Mouse (Mus musculus): ENCODE measurements around the gene Wdr24. TPM values are rescaled to one million over a fixed set of nuclear protein-coding genes. Genes with fewer than 3 reads are reported as not detected.
A peak's percentile ranks its signal among the peaks of the same experiment; 100 is the strongest.

The Wdr24 gene
- total RNA-seq (2021), result 10 to 100 TPM; 10.5 to 11.4 TPM

DNA sequence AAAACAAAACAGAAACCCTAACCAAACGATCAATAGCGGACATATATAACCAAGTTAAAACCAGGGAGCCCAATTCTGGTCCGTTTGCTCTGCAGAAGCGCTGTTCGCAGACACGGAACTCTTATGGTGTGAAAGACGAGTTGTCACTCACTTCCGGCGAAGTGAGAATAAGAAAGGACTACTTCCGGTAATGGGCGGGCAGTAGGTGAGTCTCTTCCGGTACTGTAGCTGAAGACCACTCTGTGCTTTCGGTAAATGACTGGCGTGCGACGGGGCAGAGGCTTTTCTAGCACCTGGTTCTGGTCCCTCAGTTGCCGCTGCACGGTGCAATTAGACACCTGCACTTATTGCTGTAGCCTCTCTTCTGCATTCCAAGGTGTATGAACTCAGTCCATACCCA, at the start of gene Wdr24:
TSS of gene Wdr24 (plus strand) at position 176 of the 400 bp plus-strand sequence.
- intact Hi-C loops (cut with DNase I), result no loop called here
- peak; percentile 72 to 83 for DNase-seq

- no peak for DNase-seq
- intact Hi-C loops (cut with DNase I), result loop anchor here (2.0 kb wide), 1 partner anchor 17 kb away; the partner anchor contains the start of gene Fam173a
Observed at GRCm38 (mm10) chr17:25775318-25776062, 47.9 kb upstream of the Wdr24 start.

- intact Hi-C loops (cut with DNase I), result no loop called here
- DNase-seq, result no peak
Observed at GRCm38 (mm10) chr17:25777948-25778347, 45.5 kb upstream of the Wdr24 start.

- intact Hi-C loops (cut with DNase I), result no loop called here
- no peak for DNase-seq
Observed at GRCm38 (mm10) chr17:25781339-25781738, 42.1 kb upstream of the Wdr24 start.

DNA sequence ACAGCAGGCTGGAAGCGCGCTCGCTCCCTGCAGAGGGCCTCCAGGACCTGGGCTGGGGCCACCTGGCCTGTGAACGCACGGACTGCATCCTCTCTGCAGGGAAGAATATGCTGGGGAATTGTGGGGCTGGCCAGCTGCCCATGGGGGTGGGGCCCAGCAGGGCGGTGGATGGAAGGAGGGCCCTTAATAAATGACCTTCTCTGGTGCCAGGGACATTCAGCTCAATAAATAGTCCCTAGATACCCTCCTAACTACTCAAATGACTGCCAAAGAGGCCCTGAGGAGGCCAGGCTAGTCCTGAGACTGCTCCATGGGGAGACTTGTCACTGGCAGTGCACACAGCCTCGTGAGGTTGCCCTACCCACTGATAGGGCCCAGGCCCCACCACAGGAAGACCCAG, 40.3 kb upstream of the Wdr24 start:
- peak in 1 of 2 experiments; percentile 41 for DNase-seq
- intact Hi-C loops (cut with DNase I), result no loop called here

DNA sequence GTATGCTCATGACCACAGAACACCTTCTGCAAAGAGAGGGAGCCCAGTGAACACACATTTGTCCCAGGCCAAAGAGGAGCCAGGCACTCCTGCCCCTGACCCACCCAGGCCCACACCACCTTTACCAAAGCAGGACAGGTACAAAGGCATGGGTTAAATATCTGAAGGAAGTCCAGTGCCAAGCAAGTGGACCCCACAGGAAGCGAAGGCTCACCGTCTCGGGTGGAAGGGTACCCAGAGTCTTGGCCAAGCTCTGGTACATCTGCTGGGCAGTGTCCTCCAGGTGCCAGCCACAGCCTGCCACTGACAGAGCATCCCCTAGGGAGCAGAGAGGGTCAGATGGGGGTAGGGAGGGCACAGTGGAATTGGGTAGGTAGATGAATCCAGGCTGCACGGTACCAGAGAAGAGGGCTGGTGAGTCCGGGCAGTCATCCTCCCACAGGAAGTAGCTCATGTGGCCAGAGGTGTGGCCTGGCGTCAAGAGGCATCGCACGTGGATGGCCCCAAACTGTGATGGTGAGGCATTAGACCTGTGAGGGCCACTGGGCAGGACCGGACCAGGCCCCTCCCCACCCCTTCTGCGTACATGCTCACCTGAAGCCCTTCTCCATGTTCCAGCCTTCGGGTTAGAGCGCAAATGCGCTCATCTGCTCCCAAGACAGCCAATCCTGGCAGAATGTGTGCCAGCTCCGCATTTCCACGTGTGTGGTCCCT, 39.4 kb upstream of the Wdr24 start:
- no peak for DNase-seq

GRCm38 (mm10) chr17:25785281-25785745, 38.1 kb upstream of the Wdr24 start, which contains the start of gene Haghl:
TSS of gene Haghl (minus strand) at chr17:25785673.
- DNase-seq, result peak; percentile 93 to 98
- intact Hi-C loops (cut with DNase I), result no loop called here

More for the DNA sequence above, 39.4 kb upstream of the Wdr24 start:
- intact Hi-C loops (cut with DNase I), result no loop called here

GRCm38 (mm10) chr17:25786280-25786679, 37.1 kb upstream of the Wdr24 start, which contains the start of gene Ccdc78:
TSS of gene Ccdc78 (plus strand) at chr17:25786580.
- no peak for DNase-seq
- intact Hi-C loops (cut with DNase I), result no loop called here

DNA sequence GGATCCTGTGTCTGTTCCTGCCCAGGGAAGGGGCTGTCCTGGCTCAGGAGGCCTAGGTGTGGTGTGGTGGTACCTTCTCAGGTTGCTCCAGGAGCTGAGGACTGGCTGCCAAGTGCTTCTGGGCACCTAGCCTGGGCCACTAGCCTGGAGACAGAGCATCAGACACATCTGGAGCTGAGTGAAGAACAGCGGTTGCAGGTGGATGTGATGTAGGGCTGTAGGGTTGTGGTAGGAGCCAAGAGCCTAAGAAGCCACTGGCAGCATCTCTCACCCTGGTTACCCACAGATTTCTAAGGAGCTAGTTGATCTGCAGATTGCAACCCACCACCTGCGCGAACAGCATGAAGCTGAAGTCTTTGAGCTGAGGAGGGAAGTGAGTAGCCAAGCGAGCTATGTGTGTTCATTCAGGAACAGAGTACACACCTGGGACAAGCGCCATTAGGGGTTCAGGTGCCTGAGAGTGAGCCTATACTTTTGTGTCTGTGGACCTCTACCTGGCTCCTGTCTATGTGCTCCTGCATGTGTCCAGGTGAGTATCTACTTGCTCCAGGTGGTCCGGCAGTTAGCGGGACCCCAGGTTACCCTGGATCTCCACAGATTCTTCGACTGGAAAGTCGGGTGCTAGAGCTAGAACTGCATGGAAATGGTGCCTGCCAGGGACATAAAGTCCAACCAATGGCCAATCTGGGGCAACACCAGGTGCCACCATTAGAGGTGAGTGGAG, 36.5 kb upstream of the Wdr24 start:
- intact Hi-C loops (cut with DNase I), result no loop called here
- DNase-seq, result no peak

GRCm38 (mm10) chr17:25791320-25791842, 32.0 kb upstream of the Wdr24 start:
- intact Hi-C loops (cut with DNase I), result no loop called here
- no peak for DNase-seq

GRCm38 (mm10) chr17:25791843-25792527, 31.4 kb upstream of the Wdr24 start:
- intact Hi-C loops (cut with DNase I), result loop anchor here (2.0 kb wide), 1 partner anchor 17 kb away; no protein-coding TSS in a partner anchor
- DNase-seq, result peak; percentile 86 to 90

GRCm38 (mm10) chr17:25792615-25793014, 30.8 kb upstream of the Wdr24 start, which contains the start of gene Fam173a:
TSS of gene Fam173a (minus strand) at chr17:25792901.
- intact Hi-C loops (cut with DNase I), result loop anchor here (2.0 kb wide), 1 partner anchor 18 kb away; no protein-coding TSS in a partner anchor
- peak; percentile 79 to 81 for DNase-seq

GRCm38 (mm10) chr17:25794197-25794596, 29.2 kb upstream of the Wdr24 start:
- intact Hi-C loops (cut with DNase I), result no loop called here
- DNase-seq, result no peak

DNA sequence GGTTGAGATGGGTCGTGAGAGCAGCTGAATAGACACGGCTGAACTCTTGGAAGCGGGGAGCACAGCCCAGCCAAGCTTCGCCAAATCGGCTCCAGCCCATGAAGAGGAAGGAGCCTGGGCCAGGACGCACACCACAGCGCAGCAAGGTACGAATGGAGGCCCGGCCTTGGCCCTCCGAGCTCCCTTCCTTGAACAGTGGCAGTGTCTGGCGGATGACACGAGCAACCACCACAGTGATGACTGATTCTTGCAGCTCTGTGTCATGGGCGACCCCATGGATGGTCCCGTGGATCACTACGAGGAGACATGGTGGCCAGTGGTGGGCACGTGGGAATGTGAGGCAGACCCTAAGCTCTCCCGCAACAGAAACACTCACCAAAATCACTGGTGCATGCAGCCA, 28.4 kb upstream of the Wdr24 start:
- DNase-seq, result no peak
- intact Hi-C loops (cut with DNase I), result no loop called here

DNA sequence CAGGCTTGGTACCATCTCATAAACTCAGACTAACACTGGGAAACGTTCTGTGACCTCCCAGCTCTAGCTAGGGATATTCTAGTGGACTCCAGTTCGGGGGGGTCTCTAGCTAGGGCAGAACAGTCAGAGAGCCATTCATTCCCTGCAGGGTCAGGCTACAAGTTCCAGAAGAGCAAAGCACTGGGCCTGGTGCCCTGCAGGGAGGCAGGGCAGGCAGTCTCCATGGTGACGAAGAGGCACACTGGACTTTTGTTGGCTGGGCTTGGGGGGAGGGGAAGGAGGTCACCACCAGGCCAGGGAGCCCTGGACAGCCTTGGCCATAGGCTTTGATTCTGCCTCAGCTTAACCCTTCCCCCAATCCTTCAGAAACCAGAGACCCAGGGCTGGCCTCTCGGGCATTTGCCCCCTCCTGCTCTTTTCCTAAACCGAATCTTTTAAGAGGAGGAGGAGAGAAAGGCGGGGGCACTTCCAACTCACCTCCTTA, 27.8 kb upstream of the Wdr24 start, which contains the start of gene AC134908.4:
TSS of gene AC134908.4 (minus strand) at position 51 of the 484 bp plus-strand sequence.
- intact Hi-C loops (cut with DNase I), result loop anchor here (1.0 kb wide), 1 partner anchor 22 kb away; the partner anchor contains the start of gene Narfl
- DNase-seq, result no peak

- peak; percentile 46 to 53 for DNase-seq
- intact Hi-C loops (cut with DNase I), result loop anchor here (1.0 kb wide), 1 partner anchor 23 kb away; the partner anchor contains the start of gene Narfl
Observed at GRCm38 (mm10) chr17:25796211-25796771, 27.1 kb upstream of the Wdr24 start.

DNA sequence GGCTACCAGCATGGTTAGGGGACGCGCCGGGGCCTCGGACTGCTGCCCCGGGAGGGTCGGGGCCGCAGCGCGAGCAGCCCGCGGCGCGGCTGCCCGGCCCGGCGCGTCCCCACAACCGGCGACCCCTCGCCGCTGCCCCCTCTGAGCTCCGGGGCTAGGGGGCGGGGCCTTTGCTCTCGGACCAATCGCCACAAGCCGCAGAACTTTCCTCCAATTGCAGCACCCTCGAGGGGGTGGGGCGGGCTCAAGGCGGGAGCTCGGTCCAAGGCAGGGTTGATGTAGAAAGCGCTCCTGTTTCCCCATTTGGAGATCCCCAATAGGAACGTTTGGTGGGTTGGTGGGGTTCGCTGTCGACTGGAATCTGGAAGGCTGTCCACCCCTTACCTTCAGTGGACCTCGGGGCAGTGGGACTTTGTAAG, 26.5 kb upstream of the Wdr24 start, which contains the start of gene Metrn:
TSS of gene Metrn (minus strand) at position 186 of the 419 bp plus-strand sequence.
- intact Hi-C loops (cut with DNase I), result loop anchor here (1.0 kb wide), 1 partner anchor 24 kb away; the partner anchor contains the start of gene Narfl
- DNase-seq, result peak; percentile 85

- intact Hi-C loops (cut with DNase I), result loop anchor here (1.0 to 5.0 kb wide), 3 partner anchors 28 to 324 kb away; partner anchors contain the start of gene Narfl
- peak; percentile 68 to 69 for DNase-seq
Observed at GRCm38 (mm10) chr17:25801029-25801428, 22.4 kb upstream of the Wdr24 start.
